ENCODE assay signal across 23 mouse cellular contexts in the genomic region with DNA sequence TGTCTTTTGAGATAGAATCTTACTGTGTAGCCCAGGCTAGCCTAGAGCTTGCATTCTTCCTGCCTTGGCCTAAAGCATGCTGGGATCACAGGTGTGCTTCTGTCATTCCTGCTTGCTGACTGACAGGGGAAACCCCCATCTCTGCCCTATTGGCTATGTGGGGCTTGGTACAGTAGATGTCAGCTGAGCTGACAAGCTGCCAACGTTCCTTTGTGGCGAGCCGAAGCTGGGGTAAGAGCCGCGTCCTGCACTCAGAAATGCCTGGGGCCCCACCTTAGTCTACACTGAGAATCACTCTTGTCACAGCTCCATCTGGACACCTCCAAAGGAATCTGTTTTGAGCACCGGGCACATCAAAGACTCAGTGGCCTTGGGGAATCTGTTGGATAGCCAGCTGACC. TPM values are rescaled to one million over a fixed set of nuclear protein-coding genes. Genes with fewer than 3 reads are reported as not detected.
A peak's percentile ranks its signal among the peaks of the same experiment; 100 is the strongest.
DNase-seq lines count a peak whose midpoint lies in the region; ATAC-seq and TF ChIP-seq lines count a peak whose summit lies in the region.
"Had no signal": no experiment of that assay in that cellular context is flagged by ENCODE, and none has a peak within 500 bp of the region (broad histone marks: within the 10 kb centered on the region; RNA-seq: fewer than 3 reads in every experiment).

No protein-coding gene starts in this region.

- no peak overlapping the region for H3K9ac ChIP-seq in midbrain, embryonic 11.5 days (ENCODE audit: low read length)
- H3K9ac ChIP-seq in midbrain, postnatal 0 days (replicated peaks; ENCODE audit: low read length, poor library complexity, severe bottlenecking) = no peak overlapping the region
- no peak overlapping the region for H3K9ac ChIP-seq in forebrain, embryonic 12.5 days
- H3K9ac ChIP-seq: embryonic facial prominence, embryonic 15.5 days; forebrain, embryonic 15.5 days; hindbrain, embryonic 15.5 days had no signal

- no peak overlapping the region for H3K4me3 ChIP-seq in midbrain, embryonic 11.5 days (ENCODE audit: low read depth, low read length)
- no peak overlapping the region for H3K4me3 ChIP-seq in midbrain, postnatal 0 days (ENCODE audit: low read depth, low read length)
- no peak overlapping the region for H3K4me3 ChIP-seq in forebrain, embryonic 12.5 days (replicated peaks)
- H3K4me3 ChIP-seq: embryonic facial prominence, embryonic 15.5 days; erythroblast, embryonic 14.5 days; forebrain, embryonic 10.5 days; forebrain, embryonic 15.5 days; hindbrain, embryonic 15.5 days had no signal

- H3K27me3 ChIP-seq in midbrain, embryonic 11.5 days (ENCODE audit: control insufficient read depth, insufficient read depth, low read length) = no peaks in the 10 kb centered on the region
- no peaks in the 10 kb centered on the region for H3K27me3 ChIP-seq in midbrain, postnatal 0 days (ENCODE audit: insufficient read depth, low read length)
- H3K27me3 ChIP-seq in forebrain, embryonic 12.5 days = no peaks in the 10 kb centered on the region
- H3K27me3 ChIP-seq: embryonic facial prominence, embryonic 15.5 days; forebrain, embryonic 15.5 days; hindbrain, embryonic 15.5 days had no signal

- no peaks in the 10 kb centered on the region for H3K36me3 ChIP-seq in midbrain, embryonic 11.5 days (ENCODE audit: control insufficient read depth, insufficient read depth, low read length)
- H3K36me3 ChIP-seq in midbrain, postnatal 0 days (ENCODE audit: insufficient read depth, low read length) = no peaks in the 10 kb centered on the region
- no peaks in the 10 kb centered on the region for H3K36me3 ChIP-seq in forebrain, embryonic 12.5 days (replicated peaks)
- H3K36me3 ChIP-seq: embryonic facial prominence, embryonic 15.5 days; forebrain, embryonic 10.5 days; forebrain, embryonic 15.5 days; G1E; hindbrain, embryonic 15.5 days had no signal

- H3K27ac ChIP-seq in midbrain, embryonic 11.5 days (ENCODE audit: low read depth, low read length) = no peak overlapping the region
- no peak overlapping the region for H3K27ac ChIP-seq in midbrain, postnatal 0 days (ENCODE audit: low read depth, low read length)
- H3K27ac ChIP-seq in forebrain, embryonic 12.5 days = no peak overlapping the region
- H3K27ac ChIP-seq: embryonic facial prominence, embryonic 15.5 days; forebrain, embryonic 10.5 days; forebrain, embryonic 15.5 days; hindbrain, embryonic 15.5 days had no signal

- WGBS in midbrain, embryonic 11.5 days = 87% methylated on average over 6 of the region's 6 CpGs
- WGBS in midbrain, postnatal 0 days = 60% methylated on average over 6 of the region's 6 CpGs
- WGBS in forebrain, embryonic 12.5 days = 77% methylated on average over 6 of the region's 6 CpGs

- DNase-seq in adrenal gland, adult 2 months = peak; percentile 25
- no peak for DNase-seq in adrenal gland, postnatal 25 days
- DNase-seq in midbrain, embryonic 11.5 days (ENCODE audit: low spot score, missing footprints) = peak; percentile 33
- DNase-seq in midbrain, postnatal 0 days (ENCODE audit: low spot score) = no peak
- DNase-seq in brain, embryonic 14.5 days (ENCODE audit: low read depth) = peak; percentile 43
- DNase-seq in thymus, postnatal 4 days = peak; percentile 42
- DNase-seq: adrenal gland, postnatal 36 days; cerebellum, adult 11 months; cerebellum, adult 8-10 months; cerebellum, postnatal 25 days; gastrocnemius, postnatal 36 days; heart, adult 11 months; heart, postnatal 36 days had no signal

- H3K4me1 ChIP-seq in midbrain, embryonic 11.5 days (ENCODE audit: control insufficient read depth, insufficient read depth, low read length) = peaks cover 4% of the 10 kb centered on the region; the same call in 1 of the 2 replicates
- H3K4me1 ChIP-seq in midbrain, postnatal 0 days (ENCODE audit: insufficient read depth, low read length) = peaks cover 9% of the 10 kb centered on the region; the same call in 1 of the 2 replicates
- peaks cover 14% of the 10 kb centered on the region for H3K4me1 ChIP-seq in forebrain, embryonic 12.5 days

- ATAC-seq in midbrain, embryonic 11.5 days (ENCODE audit: low FRiP score) = no peak
- no peak for ATAC-seq in midbrain, postnatal 0 days (ENCODE audit: low FRiP score)
- ATAC-seq in forebrain, embryonic 12.5 days (ENCODE audit: low FRiP score) = no peak
- ATAC-seq: activated CD4-positive, CD25-positive, alpha-beta regulatory T cell, adult 4 months; CD4-positive, CD25-positive, alpha-beta regulatory T cell, adult 4 months; forebrain, embryonic 15.5 days had no signal

- TF ChIP-seq POLR2A in brain, embryonic 14.5 days (IDR thresholded peaks at IDR 0.05; ENCODE audit: borderline replicate concordance, extremely low read depth, insufficient read depth, insufficient read length, poor library complexity, severe bottlenecking) = no peak

- no peaks in the 10 kb centered on the region for H3K9me3 ChIP-seq in midbrain, embryonic 11.5 days (ENCODE audit: control insufficient read depth, low read length)
- H3K9me3 ChIP-seq in midbrain, postnatal 0 days (ENCODE audit: low read length) = no peaks in the 10 kb centered on the region
- H3K9me3 ChIP-seq in forebrain, embryonic 12.5 days = no peaks in the 10 kb centered on the region
- H3K9me3 ChIP-seq: embryonic facial prominence, embryonic 15.5 days; forebrain, embryonic 10.5 days; forebrain, embryonic 15.5 days; hindbrain, embryonic 15.5 days had no signal

- no peak overlapping the region for H3K4me2 ChIP-seq in midbrain, embryonic 11.5 days
- H3K4me2 ChIP-seq in midbrain, postnatal 0 days (ENCODE audit: low read depth, low read length, poor library complexity, severe bottlenecking) = no peak overlapping the region
- no peak overlapping the region for H3K4me2 ChIP-seq in forebrain, embryonic 12.5 days
- H3K4me2 ChIP-seq: embryonic facial prominence, embryonic 15.5 days; forebrain, embryonic 15.5 days; hindbrain, embryonic 15.5 days had no signal

- no peak for TF ChIP-seq CTCF in midbrain, postnatal 0 days (IDR thresholded peaks at IDR 0.05)
- TF ChIP-seq CTCF in brain, embryonic 14.5 days (IDR thresholded peaks at IDR 0.05; ENCODE audit: borderline replicate concordance, extremely low read depth, insufficient read depth, insufficient read length) = no peak

RNA-seq across cellular contexts. Expression of a gene that starts 16.4 kb away (rescaled TPM):
- total RNA-seq in adrenal gland, adult 2 months (2021) = not detected
- polyA plus RNA-seq in adrenal gland, adult 2 months (2012; rRNA removed) = not detected in 2 replicates
- not detected in 2 replicates for total RNA-seq in adrenal gland, postnatal 25 days (2021)
- 1.7 and 2.6 TPM in 2 replicates for polyA plus RNA-seq in midbrain, embryonic 11.5 days (2014; fragmentation: Nextera tagmentation; extraction: Ambion mirVana)
- total RNA-seq in midbrain, postnatal 0 days (2014; rRNA removed) = 1.2 and 1.8 TPM in 2 replicates
- 3.0 and 3.3 TPM in 2 replicates for polyA plus RNA-seq in midbrain, postnatal 0 days (2015; fragmentation: Nextera tagmentation; extraction: Ambion mirVana)
- 1.8 and 2.1 TPM in 2 replicates for polyA plus RNA-seq in brain, embryonic 14.5 days (2012; rRNA removed)
- polyA plus RNA-seq in forebrain, embryonic 12.5 days (2016; fragmentation: Nextera tagmentation; extraction: Ambion mirVana) = 2.7 and 3.0 TPM in 2 replicates
- total RNA-seq: adrenal gland, adult 18-20 months; adrenal gland, postnatal 36 days; G1E had no signal
- polyA plus RNA-seq: G1E had no signal

Comparison
In these comparisons a context has a peak if more than half of its experiments do, and no peak if none do; other contexts are left out.
1. DNase-seq: peak in adrenal gland, adult 2 months (single experiment), midbrain, embryonic 11.5 days (single experiment), brain, embryonic 14.5 days (single experiment) and thymus, postnatal 4 days (single experiment); none in adrenal gland, postnatal 25 days (single experiment) and midbrain, postnatal 0 days (single experiment).